Mouse (Mus musculus) cerebellum, postnatal 36 days (tissue): ENCODE measurements at regions not wholly inside any gene's neighbourhood (a gene's known extent, or its start where the extent isn't known, plus 50 kb on each side); places are given as distances from the start of the nearest gene placed in this dataset.

Experiments used
- DNase-seq, 2 experiments: peaks; one replicate each; pipeline ENCODE4 v3.0.0; 2021 to 2022; ENCODE audit warnings: mixed read lengths in 2 of 2

DNA sequence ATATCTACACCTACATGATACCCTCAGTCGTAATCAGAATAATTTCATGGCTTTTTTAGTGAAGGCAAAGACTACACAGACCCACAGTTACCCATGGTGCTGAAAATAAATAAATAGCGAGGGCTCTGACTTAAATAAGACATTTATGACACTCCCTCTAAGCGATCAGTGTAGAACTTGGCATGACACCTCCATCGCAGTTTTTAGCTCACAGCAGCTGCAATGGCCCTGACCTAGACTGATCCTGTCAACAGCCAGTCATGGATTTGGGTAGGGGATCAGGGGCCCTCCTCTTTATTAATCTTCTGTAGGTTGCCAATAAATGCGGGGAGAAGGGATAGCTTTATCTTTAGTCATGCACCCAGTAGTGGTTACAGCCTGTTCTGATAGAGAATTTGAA, 494.1 kb downstream of the Epha3 start:
- DNase-seq, result no peak

DNA sequence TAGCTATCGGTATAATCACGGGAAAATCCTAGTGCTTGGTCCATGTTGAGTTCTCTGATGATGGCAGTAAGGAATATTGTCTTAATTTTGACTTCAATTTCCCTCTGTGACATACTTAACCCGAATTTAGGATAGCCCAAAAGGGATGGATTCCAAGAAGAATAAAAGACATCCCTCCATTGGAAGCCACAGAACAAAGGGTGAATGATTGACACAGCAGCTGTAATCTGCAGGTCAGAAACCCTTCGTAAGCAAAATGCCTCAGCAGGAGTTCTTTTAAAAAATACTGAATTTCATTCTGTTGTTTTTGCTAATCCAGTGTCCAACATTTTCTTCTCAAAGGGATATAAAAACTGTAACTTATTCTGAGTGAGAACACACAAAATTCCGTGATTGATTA, 492.7 kb downstream of the Epha3 start:
- DNase-seq, result no peak

DNA sequence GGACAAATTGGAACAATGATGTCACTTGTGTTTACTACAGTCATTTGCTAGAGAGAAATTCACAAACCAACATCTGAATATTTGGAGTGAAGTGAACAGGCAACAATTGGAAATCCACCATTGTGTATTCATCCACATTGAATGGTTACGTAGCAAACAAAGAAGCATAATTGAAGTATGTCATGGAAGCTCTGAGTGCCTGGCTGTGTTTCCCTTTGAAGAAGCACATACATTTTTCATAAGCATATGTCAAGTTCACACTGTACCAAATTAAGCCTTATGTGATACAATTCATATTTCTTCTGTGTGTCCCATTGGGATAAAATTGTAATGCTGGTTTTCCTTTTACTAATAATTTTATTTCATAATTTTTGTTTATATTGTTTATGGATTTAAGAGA, 459.0 kb downstream of the Epha3 start:
- no peak for DNase-seq

DNA sequence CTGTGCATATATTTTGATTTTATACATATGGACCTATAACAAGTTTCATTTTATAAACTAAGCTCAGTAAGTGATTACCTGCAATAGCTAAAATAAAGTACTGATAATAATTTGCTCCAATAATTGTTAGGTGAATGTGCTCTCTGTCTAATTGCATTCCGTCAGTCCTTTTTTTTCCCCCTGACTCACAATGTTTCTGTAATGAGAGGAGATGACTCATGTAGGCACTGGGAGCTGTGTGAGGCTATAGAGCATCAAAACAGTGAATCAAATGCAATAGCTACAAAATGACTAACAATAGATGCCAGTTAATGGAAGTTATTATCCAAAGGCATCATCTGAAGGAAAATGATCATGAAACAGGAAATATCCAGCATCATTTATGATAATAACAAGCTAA, 451.3 kb downstream of the Epha3 start:
- no peak for DNase-seq

DNA sequence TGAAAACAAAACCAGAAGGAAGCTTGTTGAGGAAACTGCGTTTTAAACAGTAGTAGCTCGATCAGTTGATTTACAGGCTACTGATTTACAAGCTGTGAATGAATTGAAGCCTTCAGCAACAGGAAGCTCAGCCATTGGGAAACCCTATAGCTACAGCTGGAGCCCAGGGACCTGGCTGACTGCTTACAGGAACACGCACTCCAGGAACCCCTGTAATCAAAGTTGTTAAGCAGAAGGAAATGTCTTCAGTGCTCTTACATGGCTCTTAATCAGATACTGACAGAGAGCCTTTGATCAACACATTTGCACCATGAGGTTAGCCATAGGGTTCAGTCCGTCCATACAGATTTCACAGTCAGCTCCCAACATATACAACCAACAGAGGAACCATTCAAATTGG, 411.7 kb downstream of the Epha3 start:
- DNase-seq, result no peak

DNA sequence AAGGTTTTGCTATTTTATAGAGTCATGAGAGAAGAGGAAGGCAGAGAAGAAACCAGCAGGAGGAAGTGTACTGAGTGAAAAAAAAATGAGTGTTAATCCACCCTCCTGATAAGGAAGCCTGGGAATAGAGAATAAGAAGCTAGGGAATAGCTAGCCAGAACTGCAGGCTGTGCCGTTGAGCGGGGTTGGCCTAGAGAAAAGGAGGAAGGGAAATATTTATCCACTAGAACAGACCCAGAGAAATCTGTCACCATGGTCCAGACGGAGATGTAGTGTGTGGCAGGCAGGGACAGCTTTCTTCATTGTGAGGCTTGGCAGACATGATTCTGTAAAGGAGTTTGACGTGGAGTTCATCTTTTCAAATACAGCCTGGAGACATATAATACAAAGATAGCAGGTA, 397.4 kb downstream of the Epha3 start:
- no peak for DNase-seq

DNA sequence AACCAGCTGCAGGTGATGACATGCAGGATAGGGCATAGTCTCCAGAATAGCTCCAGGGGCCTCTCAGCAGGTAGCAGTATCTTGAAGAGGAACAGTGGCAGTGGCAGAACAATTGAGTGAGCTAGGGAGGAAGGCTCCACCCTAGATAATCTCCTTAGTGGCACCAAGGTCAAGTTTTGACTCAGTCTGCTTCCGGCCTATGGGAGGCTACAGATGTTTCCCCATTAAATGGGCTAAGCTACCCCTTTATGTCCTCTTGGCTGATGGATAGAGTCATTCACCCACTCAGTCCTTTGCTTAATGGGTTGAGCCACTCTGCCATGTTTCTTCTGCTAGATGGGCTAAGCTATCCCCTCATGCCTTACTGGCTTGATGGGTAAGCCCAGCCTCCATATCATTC, 395.1 kb downstream of the Epha3 start:
- no peak for DNase-seq
